Mouse (Mus musculus) layer of hippocampus, adult 9-11 months (tissue): ENCODE measurements at regions not wholly inside any gene's neighbourhood (a gene's known extent, or its start where the extent isn't known, plus 50 kb on each side); places are given as distances from the start of the nearest gene placed in this dataset.
"Not testable (repeated sequence)": the region's sequence is repeated elsewhere in the genome, so short reads cannot be mapped to it uniquely, and the experiment has no call there.

Source experiments
- DNase-seq: peaks from one replicate; pipeline ENCODE4 v3.0.0; 2022

- DNase-seq, result peak; percentile 60
Measured at GRCm38 (mm10) chrX:64940677-64941446, 106.6 kb upstream of the Ctag2 start.

DNA sequence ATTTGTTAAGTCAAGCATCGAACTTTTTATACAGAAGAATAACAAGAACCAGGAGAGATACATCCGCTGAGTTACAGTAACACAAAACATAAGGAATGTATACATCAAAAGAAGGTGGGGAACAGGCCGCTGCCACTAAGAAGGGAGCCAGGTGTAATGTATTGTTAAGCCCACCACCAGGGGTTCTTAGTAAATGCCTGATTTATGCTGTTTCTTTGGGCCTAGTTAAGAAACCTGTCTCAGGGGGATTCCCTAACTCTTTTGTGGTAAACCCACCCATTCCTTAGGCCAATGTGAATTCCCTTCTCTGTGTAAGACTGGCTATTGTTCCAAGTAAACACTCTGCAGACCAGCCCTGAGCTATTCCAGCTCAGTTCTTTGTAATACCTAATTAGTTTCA, 68.5 kb upstream of the Ctag2 start:
- not testable (repeated sequence) for DNase-seq
